Mouse (Mus musculus): ENCODE measurements around the gene Pafah1b2.

DNA sequence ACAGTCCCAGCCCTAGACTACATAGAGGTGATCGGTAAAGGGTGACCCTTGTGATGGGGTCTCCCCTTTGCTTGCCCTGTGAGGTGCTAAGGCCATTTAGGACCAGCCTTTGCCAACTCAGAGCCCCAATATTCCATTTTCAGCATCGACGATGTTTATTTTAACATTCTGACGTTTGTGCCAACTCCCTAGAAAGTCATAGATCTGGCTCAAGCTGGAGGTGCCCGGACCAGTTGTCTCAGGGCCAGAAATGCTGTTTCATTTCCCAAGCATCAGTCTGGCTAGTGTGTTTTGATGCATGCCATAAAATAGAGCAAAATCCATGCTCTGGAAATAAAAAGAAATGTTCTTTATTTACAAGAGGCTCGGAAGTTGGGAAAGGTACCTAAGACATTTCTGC, 5.8 kb upstream of the Pafah1b2 start:
- no peak for TF ChIP-seq CTCF (IDR thresholded peaks at IDR 0.05)
- TF ChIP-seq EP300 (IDR thresholded peaks at IDR 0.05; ENCODE audit: insufficient read depth, low read depth, low read length), result no peak

All from heart, adult 2 months (tissue).